ENCODE assay signal across 11 mouse cellular contexts in genomic region chr4:139579003-139579402, GRCm38 (mm10). TPM values are rescaled to one million over a fixed set of nuclear protein-coding genes. Genes with fewer than 3 reads are reported as not detected.
DNase-seq lines count a peak whose midpoint lies in the region; ATAC-seq and TF ChIP-seq lines count a peak whose summit lies in the region.
"Had no signal": no experiment of that assay in that cellular context is flagged by ENCODE, and none has a peak within 500 bp of the region (broad histone marks: within the 10 kb centered on the region; RNA-seq: fewer than 3 reads in every experiment).

No protein-coding gene starts in this region.

- H3K4me3 ChIP-seq in liver, adult 2 months (ENCODE audit: insufficient read depth, low read depth, low read length): no peak overlapping the region
- peak overlapping the region; percentile 17; the same call in 1 of the 2 replicates for H3K4me3 ChIP-seq in small intestine, adult 2 months (ENCODE audit: low read depth, low read length)
- no peak overlapping the region for H3K4me3 ChIP-seq in forebrain, embryonic 15.5 days

- peaks cover 68% of the 10 kb centered on the region for H3K4me1 ChIP-seq in liver, adult 2 months (ENCODE audit: control insufficient read depth, insufficient read depth, low read length)
- peaks cover 43% of the 10 kb centered on the region for H3K4me1 ChIP-seq in small intestine, adult 2 months (ENCODE audit: control insufficient read depth, insufficient read depth, insufficient read length, low read length)
- H3K4me1 ChIP-seq in forebrain, embryonic 15.5 days: peaks cover 37% of the 10 kb centered on the region

- no peaks in the 10 kb centered on the region for H3K9me3 ChIP-seq in forebrain, embryonic 15.5 days

- peak overlapping the region; percentile 32 for H3K27ac ChIP-seq in liver, adult 2 months (replicated peaks; ENCODE audit: insufficient read depth, low read depth, low read length)
- H3K27ac ChIP-seq in small intestine, adult 2 months (ENCODE audit: insufficient read depth, low read depth, low read length): peak overlapping the region; percentile 49
- H3K27ac ChIP-seq in forebrain, embryonic 15.5 days (replicated peaks): no peak overlapping the region

- peak; percentile 33 for DNase-seq in cerebellum, adult 11-12 months
- DNase-seq in cerebellum, postnatal 36 days: no peak
- peak; percentile 52 for DNase-seq in liver, adult 2 months (ENCODE audit: extremely low read depth, low read depth, low spot score)
- no peak for DNase-seq in liver
- no peak for DNase-seq in layer of hippocampus, adult 11-12 months (ENCODE audit: low spot score)
- DNase-seq: adrenal gland, postnatal 10 days had no signal

- ATAC-seq in inflammation-experienced regulatory T-cells, adult 6 months: peak; percentile 48
- ATAC-seq in forebrain, embryonic 15.5 days (replicated peaks): no peak

- no peak for TF ChIP-seq CTCF in liver, adult 2 months (IDR thresholded peaks at IDR 0.05; ENCODE audit: low read depth, low read length)
- no peak for TF ChIP-seq CTCF in small intestine, adult 2 months (IDR thresholded peaks at IDR 0.05; ENCODE audit: extremely low read depth, insufficient read length, insufficient replicate concordance, low read depth, low read length)

- H3K9ac ChIP-seq in liver, adult 2 months (ENCODE audit: low read depth, low read length): no peak overlapping the region
- H3K9ac ChIP-seq in forebrain, embryonic 15.5 days (replicated peaks): no peak overlapping the region

- 6% methylated on average over 10 of the region's 10 CpGs for WGBS in liver, adult 2 months
- WGBS in small intestine, adult 2 months: 2% methylated on average over 10 of the region's 10 CpGs
- WGBS in forebrain, embryonic 15.5 days: 69% methylated on average over 10 of the region's 10 CpGs

- H3K36me3 ChIP-seq in liver, adult 2 months (ENCODE audit: control insufficient read depth, insufficient read depth, low read length): no peaks in the 10 kb centered on the region
- no peaks in the 10 kb centered on the region for H3K36me3 ChIP-seq in small intestine, adult 2 months (ENCODE audit: control insufficient read depth, insufficient read depth, low read length)
- no peaks in the 10 kb centered on the region for H3K36me3 ChIP-seq in forebrain, embryonic 15.5 days

- H3K4me2 ChIP-seq in forebrain, embryonic 15.5 days (replicated peaks): no peak overlapping the region

- no peaks in the 10 kb centered on the region for H3K27me3 ChIP-seq in liver, adult 2 months (ENCODE audit: control insufficient read depth, insufficient read depth, low read length)
- H3K27me3 ChIP-seq in small intestine, adult 2 months (ENCODE audit: control insufficient read depth, insufficient read depth, low read length): no peaks in the 10 kb centered on the region
- H3K27me3 ChIP-seq in forebrain, embryonic 15.5 days: no peaks in the 10 kb centered on the region

- TF ChIP-seq POLR2A in liver, adult 2 months (IDR thresholded peaks at IDR 0.05; ENCODE audit: extremely low read depth, insufficient read depth, low read length): no peak
- no peak for TF ChIP-seq POLR2A in small intestine, adult 2 months (IDR thresholded peaks at IDR 0.05; ENCODE audit: low read depth, low read length)

- peaks cover 63% of the 10 kb centered on the region for H3K79me2 ChIP-seq in liver, adult 2 months (ENCODE audit: control insufficient read depth, insufficient read depth, low read length)

RNA-seq across cellular contexts. Expression of gene Gm21969, which starts 24.0 kb away (rescaled TPM):
- total RNA-seq in liver, adult 2 months (2014; rRNA removed): 0.09 and 0.27 TPM in 2 replicates
- 0.11 and 0.14 TPM in 2 replicates for polyA plus RNA-seq in liver, adult 2 months (2012; rRNA removed)
- not detected for polyA plus RNA-seq in inflammation-experienced regulatory T-cells, adult 6 months (2017; shearing (Covaris generic))
- polyA plus RNA-seq in small intestine, adult 2 months (2012; rRNA removed): not detected in 2 replicates
- not detected in 2 replicates for polyA plus RNA-seq in forebrain, embryonic 15.5 days (2015; fragmentation: Nextera tagmentation; extraction: Ambion mirVana)
- total RNA-seq: adrenal gland, postnatal 10 days; neutrophil, adult 5-6 weeks had no signal
- polyA plus RNA-seq: large intestine, adult 2 months had no signal

RNA-seq across cellular contexts. Expression of gene Aldh4a1, which starts 43.7 kb away (rescaled TPM):
- total RNA-seq in liver, adult 2 months (2014; rRNA removed): 288 and 375 TPM in 2 replicates
- polyA plus RNA-seq in liver, adult 2 months (2012; rRNA removed): 557 and 601 TPM in 2 replicates
- polyA plus RNA-seq in inflammation-experienced regulatory T-cells, adult 6 months (2017; shearing (Covaris generic)): 10 to 100 TPM in 1 of 3 experiments, 1 to 10 TPM in 2; 7.5 to 12.0 (median 8.6) TPM
- polyA plus RNA-seq in small intestine, adult 2 months (2012; rRNA removed): 48.3 and 110 TPM in 2 replicates
- polyA plus RNA-seq in forebrain, embryonic 15.5 days (2015; fragmentation: Nextera tagmentation; extraction: Ambion mirVana): 27.7 and 29.5 TPM in 2 replicates

RNA-seq across cellular contexts. Expression of gene Iffo2, which starts 48.7 kb away (rescaled TPM):
- 4.3 and 5.4 TPM in 2 replicates for total RNA-seq in liver, adult 2 months (2014; rRNA removed)
- polyA plus RNA-seq in liver, adult 2 months (2012; rRNA removed): 5.3 and 7.0 TPM in 2 replicates
- polyA plus RNA-seq in inflammation-experienced regulatory T-cells, adult 6 months (2017; shearing (Covaris generic)): 1 to 10 TPM; 2.7 to 5.1 (median 4.2) TPM
- polyA plus RNA-seq in small intestine, adult 2 months (2012; rRNA removed): 2.6 and 3.3 TPM in 2 replicates
- 4.6 and 5.7 TPM in 2 replicates for polyA plus RNA-seq in forebrain, embryonic 15.5 days (2015; fragmentation: Nextera tagmentation; extraction: Ambion mirVana)

Comparison
In these comparisons a context has a peak if more than half of its experiments do, and no peak if none do; other contexts are left out.
1. DNase-seq: peak in cerebellum, adult 11-12 months (single experiment) and liver, adult 2 months (single experiment); none in cerebellum, postnatal 36 days (0 of 2), liver (single experiment) and layer of hippocampus, adult 11-12 months (single experiment).